Mouse (Mus musculus) liver, adult 2 months (tissue): ENCODE measurements around the gene Gatad1. TPM values are rescaled to one million over a fixed set of nuclear protein-coding genes. Genes with fewer than 3 reads are reported as not detected.

ENCODE experiments used
- DNase-seq: peaks from one replicate; pipeline ENCODE4 v3.0.0-alpha.2; 2011; ENCODE audit warnings: low read depth, low spot score; ENCODE audit errors: extremely low read depth
- H3K27ac ChIP-seq: fragments of 200-500 bp; replicated peaks from 2 replicates; pipeline ENCODE4 v1.5.1; 2012; ENCODE audit warnings: low read depth, mild to moderate bottlenecking, control low read depth, inconsistent platforms, low read length; ENCODE audit not compliant: insufficient read depth
- H3K27me3 ChIP-seq: fragments of 200-500 bp; 2 replicates; pipeline ENCODE4 v1.6.1; 2012; ENCODE audit warnings: mild to moderate bottlenecking, moderate library complexity, low read length, inconsistent platforms; ENCODE audit not compliant: control insufficient read depth, insufficient read depth
- H3K36me3 ChIP-seq: fragments of 200-500 bp; 2 replicates; pipeline ENCODE4 v1.6.1; 2012; ENCODE audit warnings: low read length, inconsistent platforms; ENCODE audit not compliant: control insufficient read depth, insufficient read depth
- H3K4me1 ChIP-seq: fragments of 200-500 bp; 2 replicates; pipeline ENCODE4 v1.6.1; 2011; ENCODE audit warnings: low read length; ENCODE audit not compliant: control insufficient read depth, insufficient read depth
- H3K4me3 ChIP-seq: fragments of 200-500 bp; 2 replicates; pipeline ENCODE4 v1.5.1; 2011; ENCODE audit warnings: low read depth, mild to moderate bottlenecking, control low read depth, low read length, moderate library complexity; ENCODE audit not compliant: insufficient read depth
- H3K79me2 ChIP-seq: fragments of 200-500 bp; 2 replicates; pipeline ENCODE4 v1.6.1; 2012; ENCODE audit warnings: inconsistent platforms, mild to moderate bottlenecking, low read length, moderate library complexity; ENCODE audit not compliant: control insufficient read depth, insufficient read depth
- H3K9ac ChIP-seq: fragments of 200-500 bp; 2 replicates; pipeline ENCODE4 v1.6.1; 2012; ENCODE audit warnings: low read depth, mild to moderate bottlenecking, control low read depth, inconsistent platforms, low read length
- CTCF ChIP-seq: fragments of 200-500 bp; IDR thresholded peaks from 2 replicates; pipeline ENCODE4 v1.5.1; 2011; ENCODE audit warnings: low read depth, low read length, control low read depth
- POLR2A ChIP-seq: fragments of 200-500 bp; IDR thresholded peaks from 2 replicates; pipeline ENCODE4 v1.6.1; 2011; ENCODE audit warnings: low read length, control low read depth; ENCODE audit not compliant: insufficient read depth; ENCODE audit errors: extremely low read depth
- WGBS: fragments of 180-500 bp; shearing (Covaris S2); methylation state at CpG from one replicate; pipeline ENCODE4 v1.1.7; 2018; 5-methylcytosine and 5-hydroxymethylcytosine counted together
- polyA plus RNA-seq: library from polyadenylated mRNA; depleted of rRNA; stranded (reverse); fragments of >200 nt; gene quantifications from 2 replicates; pipeline ENCODE4 v1.2.3, GENCODE M21; 2012; rRNA removed
- total RNA-seq: library from RNA; depleted of rRNA; stranded (reverse); fragments of >200 nt; gene quantifications from 2 replicates; pipeline ENCODE4 v1.2.3, GENCODE M21; 2014; rRNA removed

The Gatad1 gene
- total and polyA plus RNA-seq, 2 experiments: 33.5 to 63.5 TPM

DNA sequence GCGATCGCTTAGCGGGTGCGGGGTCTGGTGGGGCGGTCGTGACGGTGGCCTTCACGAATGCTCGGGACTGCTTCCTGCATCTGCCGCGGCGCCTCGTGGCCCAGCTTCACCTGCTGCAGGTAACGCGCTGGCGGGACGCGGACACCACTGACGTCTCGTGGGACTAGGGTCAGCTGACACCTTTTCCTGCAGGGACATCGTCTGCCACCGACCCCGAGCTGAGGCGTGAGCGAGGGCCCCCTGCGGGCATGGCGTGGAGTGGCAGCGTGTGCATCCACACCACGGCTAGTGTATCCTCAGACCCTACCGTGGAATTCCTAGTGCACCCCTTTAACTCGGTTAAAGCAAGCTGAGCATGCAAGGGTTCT lies 60.6 kb downstream of the Gatad1 start, which contains the start of gene Rbm48:
Gene Rbm48, minus strand, starts transcription at position 187 of the 368 bp plus-strand sequence.
- TF ChIP-seq POLR2A: peak; percentile 57; the same call in 1 of the 2 replicates
- TF ChIP-seq CTCF: peak; percentile 86
- Histone ChIP-seq H3K36me3 (peaks cover 1% of the 10 kb centered on the region; the same call in 1 of the 2 replicates), H3K27ac (peak within 1 kb of the TSS; percentile 85), H3K79me2 (peaks cover 11% of the 10 kb centered on the region; the same call in 1 of the 2 replicates), H3K9ac (peak within 1 kb of the TSS; percentile 89), H3K4me3 (peak within 1 kb of the TSS; percentile 83), H3K4me1 (peaks cover 19% of the 10 kb centered on the region), H3K27me3 (no peaks in the 10 kb centered on the region)
- under 1% methylated on average over 31 of the region's 31 CpGs for WGBS
- DNase-seq: no peak

- H3K36me3 ChIP-seq: peaks cover 6% of the 10 kb centered on the region; the same call in 1 of the 2 replicates
- H3K4me1 ChIP-seq: peaks cover 18% of the 10 kb centered on the region
- TF ChIP-seq CTCF: peak; percentile 58
- TF ChIP-seq POLR2A: 0 out of 2 replicates have a peak, but pooled peaks have one; percentile 34
- no peaks in the 10 kb centered on the region for H3K27me3 ChIP-seq
- H3K79me2 ChIP-seq: peaks cover 11% of the 10 kb centered on the region; the same call in 1 of the 2 replicates
- H3K9ac ChIP-seq: peak within 1 kb of the TSS; percentile 89
- peak within 1 kb of the TSS; percentile 83 for H3K4me3 ChIP-seq
- peak; percentile 94 for DNase-seq
- H3K27ac ChIP-seq: peak within 1 kb of the TSS; percentile 85
- under 1% methylated on average over 50 of the region's 50 CpGs for WGBS
Measured at GRCm38 (mm10) chr5:3595693-3596398, 61.1 kb downstream of the Gatad1 start, which contains the start of gene Pex1. Gene Pex1 (plus strand): TSS chr5:3596066.

Other genes with a start within 250 kb of the Gatad1 start
- gene Fam133b, start 113.4 kb downstream of the Gatad1 start, total RNA-seq: 9.0 and 10.9 TPM in 2 replicates
- 2.3 and 3.0 TPM in 2 replicates for gene Fam133b, start 113.4 kb downstream of the Gatad1 start, polyA plus RNA-seq
- gene 1700109H08Rik, start 85.6 kb downstream of the Gatad1 start, total RNA-seq: 1.8 TPM in 2 replicates
- 0.35 and 0.93 TPM in 2 replicates for gene 1700109H08Rik, start 85.6 kb downstream of the Gatad1 start, polyA plus RNA-seq
- 20.5 and 21.6 TPM in 2 replicates for gene Pex1, start 61.1 kb downstream of the Gatad1 start, total RNA-seq
- gene Pex1, start 61.1 kb downstream of the Gatad1 start, polyA plus RNA-seq: 8.8 and 9.0 TPM in 2 replicates
- 6.5 and 7.9 TPM in 2 replicates for gene Rbm48, start 60.6 kb downstream of the Gatad1 start, total RNA-seq
- 2.2 and 2.9 TPM in 2 replicates for gene Rbm48, start 60.6 kb downstream of the Gatad1 start, polyA plus RNA-seq
- gene Tmbim7, start 6.0 kb downstream of the Gatad1 start, total RNA-seq: not detected in 2 replicates
- gene Tmbim7, start 6.0 kb downstream of the Gatad1 start, polyA plus RNA-seq: not detected in 2 replicates
- 15.9 and 16.0 TPM in 2 replicates for gene Ankib1, start 145.7 kb upstream of the Gatad1 start, total RNA-seq
- 4.0 and 4.4 TPM in 2 replicates for gene Ankib1, start 145.7 kb upstream of the Gatad1 start, polyA plus RNA-seq
- gene Krit1, start 146.0 kb upstream of the Gatad1 start, total RNA-seq: 15.0 and 16.0 TPM in 2 replicates
- gene Krit1, start 146.0 kb upstream of the Gatad1 start, polyA plus RNA-seq: 3.1 and 4.3 TPM in 2 replicates
- gene Lrrd1, start 188.0 kb upstream of the Gatad1 start, total RNA-seq: not detected in 2 replicates
- 0.02 and 0.20 TPM in 2 replicates for gene Lrrd1, start 188.0 kb upstream of the Gatad1 start, polyA plus RNA-seq
- gene Mterf1a, start 236.7 kb upstream of the Gatad1 start, total RNA-seq: 2.3 and 4.9 TPM in 2 replicates
- 0.51 and 0.57 TPM in 2 replicates for gene Mterf1a, start 236.7 kb upstream of the Gatad1 start, polyA plus RNA-seq